ENCODE assay signal across 24 mouse cellular contexts in the genomic region with DNA sequence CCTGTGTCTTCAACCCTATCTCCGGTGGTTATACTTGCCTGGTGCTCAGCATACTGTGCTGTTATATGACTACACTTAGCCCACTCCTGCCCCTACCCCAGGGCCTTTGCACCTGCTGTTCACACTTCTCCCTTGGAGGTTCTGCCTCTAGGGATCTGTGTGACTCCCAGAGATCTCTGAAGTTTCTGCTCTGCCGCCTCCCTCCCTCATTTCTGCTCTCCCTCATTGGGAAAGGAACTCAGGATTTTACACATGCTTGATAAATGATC. TPM values are rescaled to one million over a fixed set of nuclear protein-coding genes. Genes with fewer than 3 reads are reported as not detected.
DNase-seq lines count a peak whose midpoint lies in the region; ATAC-seq and TF ChIP-seq lines count a peak whose summit lies in the region.
"Had no signal": no experiment of that assay in that cellular context is flagged by ENCODE, and none has a peak within 500 bp of the region (broad histone marks: within the 10 kb centered on the region; RNA-seq: fewer than 3 reads in every experiment).

No protein-coding gene starts in this region.

- H3K4me3 ChIP-seq in kidney, embryonic 16.5 days (ENCODE audit: low read length): no peak overlapping the region
- H3K4me3 ChIP-seq in E14TG2a.4 (replicated peaks; ENCODE audit: low read length): peak overlapping the region; percentile 69; the same call in 1 of the 2 replicates
- no peak overlapping the region for H3K4me3 ChIP-seq in limb, embryonic 11.5 days (ENCODE audit: low read depth, low read length)
- H3K4me3 ChIP-seq: forebrain, embryonic 15.5 days; heart, adult 2 months; hindbrain, embryonic 15.5 days; neural tube, embryonic 15.5 days had no signal

- peaks cover 50% of the 10 kb centered on the region for H3K4me1 ChIP-seq in kidney, embryonic 16.5 days (ENCODE audit: insufficient read depth, low read length)
- H3K4me1 ChIP-seq in E14TG2a.4 (replicated peaks; ENCODE audit: low read depth, low read length): peaks cover 88% of the 10 kb centered on the region
- H3K4me1 ChIP-seq in limb, embryonic 11.5 days (ENCODE audit: control insufficient read depth, insufficient read depth, low read length): peaks cover 48% of the 10 kb centered on the region

- ATAC-seq in kidney, embryonic 16.5 days (ENCODE audit: low FRiP score, low TSS enrichment): no peak
- ATAC-seq in limb, embryonic 11.5 days (ENCODE audit: insufficient number of reproducible peaks, low FRiP score, low TSS enrichment, low read depth): no peak
- ATAC-seq: forebrain, embryonic 15.5 days had no signal

- H3K4me2 ChIP-seq in kidney, embryonic 16.5 days (replicated peaks; ENCODE audit: low read depth, low read length): no peak overlapping the region
- H3K4me2 ChIP-seq in limb, embryonic 11.5 days (ENCODE audit: low read depth, severe bottlenecking): no peak overlapping the region
- H3K4me2 ChIP-seq: forebrain, embryonic 15.5 days; hindbrain, embryonic 15.5 days; liver, embryonic 11.5 days; midbrain, embryonic 11.5 days; neural tube, embryonic 15.5 days had no signal

- peak overlapping the region; percentile 95 for H3K27ac ChIP-seq in kidney, embryonic 16.5 days (ENCODE audit: low read length)
- 0 out of 2 replicates have a peak overlapping the region, but pooled peaks have one; percentile 90 for H3K27ac ChIP-seq in limb, embryonic 11.5 days (replicated peaks; ENCODE audit: low read depth, low read length)
- H3K27ac ChIP-seq: forebrain, embryonic 15.5 days; heart, adult 2 months; hindbrain, embryonic 15.5 days; neural tube, embryonic 15.5 days had no signal

- no peak overlapping the region for H3K9ac ChIP-seq in kidney, embryonic 16.5 days (replicated peaks; ENCODE audit: low read length)
- H3K9ac ChIP-seq in limb, embryonic 11.5 days (ENCODE audit: low read length): no peak overlapping the region
- H3K9ac ChIP-seq: forebrain, embryonic 15.5 days; hindbrain, embryonic 15.5 days; neural tube, embryonic 15.5 days had no signal

- WGBS in kidney, embryonic 16.5 days: 80% methylated on average over 2 of the region's 2 CpGs
- 95% methylated on average over 2 of the region's 2 CpGs for WGBS in limb, embryonic 11.5 days

- no peak for TF ChIP-seq CTCF in E14TG2a.4 (conservative IDR thresholded peaks at IDR 0.05; ENCODE audit: low read length)

- no peaks in the 10 kb centered on the region for H3K27me3 ChIP-seq in kidney, embryonic 16.5 days (ENCODE audit: insufficient read depth, low read length)
- H3K27me3 ChIP-seq in E14TG2a.4 (ENCODE audit: insufficient read depth, low read length): no peaks in the 10 kb centered on the region
- no peaks in the 10 kb centered on the region for H3K27me3 ChIP-seq in limb, embryonic 11.5 days (ENCODE audit: control insufficient read depth, insufficient read depth, low read length)
- H3K27me3 ChIP-seq: forebrain, embryonic 15.5 days; hindbrain, embryonic 15.5 days had no signal

- H3K9me3 ChIP-seq in kidney, embryonic 16.5 days (ENCODE audit: low read length): no peaks in the 10 kb centered on the region
- H3K9me3 ChIP-seq in E14TG2a.4 (ENCODE audit: low read length): no peaks in the 10 kb centered on the region
- H3K9me3 ChIP-seq in limb, embryonic 11.5 days (ENCODE audit: control insufficient read depth, low read length): no peaks in the 10 kb centered on the region
- H3K9me3 ChIP-seq: forebrain, embryonic 15.5 days; G1E; hindbrain, embryonic 15.5 days; neural tube, embryonic 15.5 days had no signal

- no peaks in the 10 kb centered on the region for H3K36me3 ChIP-seq in kidney, embryonic 16.5 days (ENCODE audit: insufficient read depth, low read length)
- H3K36me3 ChIP-seq in E14TG2a.4 (ENCODE audit: insufficient read depth, low read length): no peaks in the 10 kb centered on the region
- no peaks in the 10 kb centered on the region for H3K36me3 ChIP-seq in limb, embryonic 11.5 days (ENCODE audit: control insufficient read depth, insufficient read depth, low read length)
- H3K36me3 ChIP-seq: forebrain, embryonic 15.5 days; G1E; hindbrain, embryonic 15.5 days; neural tube, embryonic 15.5 days had no signal

- DNase-seq in kidney, postnatal 14 days: no peak
- peak; percentile 21 for DNase-seq in A20 (ENCODE audit: low read depth, low spot score)
- DNase-seq in limb, embryonic 11.5 days (ENCODE audit: low spot score): no peak
- no peak for DNase-seq in frontal cortex, postnatal 25 days (ENCODE audit: low spot score in 2 of 2)
- DNase-seq in adrenal gland, postnatal 14 days: no peak
- DNase-seq: adrenal gland, adult 8-10 months; cerebellum, adult 18-20 months; cerebellum, postnatal 25 days; gastrocnemius, postnatal 36 days; heart, adult 2 months; kidney, adult 8-10 months; layer of hippocampus, adult 9-11 months; lung, adult 18-20 months; lung, postnatal 10 days; thymus, adult 18-20 months; thymus, postnatal 36 days had no signal

RNA-seq across cellular contexts. Expression of a gene that starts 12.9 kb away (rescaled TPM):
- 7.4 and 9.5 TPM in 2 replicates for polyA plus RNA-seq in kidney, embryonic 16.5 days (2015; fragmentation: Nextera tagmentation; extraction: Ambion mirVana)
- 10.9 and 15.6 TPM in 2 replicates for polyA plus RNA-seq in limb, embryonic 11.5 days (2014; fragmentation: Nextera tagmentation; extraction: Ambion mirVana)
- total RNA-seq in adrenal gland, postnatal 14 days (2021): 33.5 and 41.7 TPM in 2 replicates

RNA-seq across cellular contexts. Expression of a gene that starts 15.4 kb away (rescaled TPM):
- 9.3 and 9.6 TPM in 2 replicates for polyA plus RNA-seq in kidney, embryonic 16.5 days (2015; fragmentation: Nextera tagmentation; extraction: Ambion mirVana)
- polyA plus RNA-seq in limb, embryonic 11.5 days (2014; fragmentation: Nextera tagmentation; extraction: Ambion mirVana): 2.5 and 3.0 TPM in 2 replicates
- 7.4 and 10.9 TPM in 2 replicates for total RNA-seq in adrenal gland, postnatal 14 days (2021)
